Mouse (Mus musculus) retina, postnatal 1 day (tissue): ENCODE measurements at regions not wholly inside any gene's neighbourhood (a gene's known extent, or its start where the extent isn't known, plus 50 kb on each side); places are given as distances from the start of the nearest gene placed in this dataset.
A peak's percentile ranks its signal among the peaks of the same experiment; 100 is the strongest.

Source experiments
- DNase-seq: peaks from one replicate; pipeline ENCODE4 v3.0.0-alpha.2; 2012

DNA sequence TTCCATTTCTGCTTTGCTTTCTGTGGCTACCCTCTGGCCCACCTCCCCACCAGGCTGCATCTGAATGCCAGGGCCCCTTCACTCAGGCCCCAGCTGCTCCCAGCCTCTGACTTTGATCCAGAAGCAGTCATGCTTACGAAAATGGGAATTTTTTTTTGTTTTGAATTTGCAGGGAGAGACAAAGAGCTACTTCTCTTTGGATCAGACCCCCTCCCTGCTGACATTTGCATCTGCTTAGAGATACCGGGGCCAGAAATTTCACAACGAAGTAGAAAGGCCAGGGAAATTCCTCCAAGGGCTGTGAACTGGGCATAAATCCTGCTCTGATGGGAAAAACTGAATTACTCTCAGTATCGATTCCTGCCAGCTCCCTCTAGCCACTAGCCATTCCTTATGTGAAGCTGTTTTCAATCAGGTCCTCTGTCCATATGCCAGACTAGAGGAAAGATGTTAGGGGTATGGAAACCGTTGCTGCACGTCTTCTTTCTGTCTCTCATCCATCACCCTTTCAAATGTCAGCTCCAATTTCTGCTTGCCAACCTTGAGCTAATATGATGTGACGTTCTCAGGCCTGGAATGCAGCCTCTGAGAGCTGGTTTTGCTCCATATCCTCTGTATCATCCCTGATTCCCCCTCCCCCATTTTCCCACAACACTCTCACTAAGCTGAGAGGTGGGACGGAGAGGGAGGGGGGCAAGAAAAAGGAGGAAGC is 62.4 kb upstream of the S1pr3 start:
- DNase-seq: peak; percentile 93

DNA sequence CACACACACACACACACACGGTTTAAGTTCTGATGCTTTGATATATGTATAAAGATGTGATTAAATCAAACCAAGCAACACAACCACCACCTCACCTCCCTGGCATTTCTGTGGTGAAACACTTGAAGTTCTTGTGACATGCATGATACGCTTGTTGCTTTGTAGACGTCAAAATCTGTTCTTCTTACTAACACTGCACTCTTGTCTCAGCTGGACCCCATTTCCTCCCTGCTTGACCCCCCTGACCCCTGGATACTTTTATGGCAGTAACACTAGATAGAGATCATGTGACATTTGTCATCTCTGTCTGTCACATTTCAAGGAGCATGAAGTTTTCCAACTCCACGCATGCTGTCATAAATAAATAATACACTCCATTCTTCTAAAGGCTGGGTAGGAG is 59.7 kb upstream of the S1pr3 start:
- DNase-seq: no peak

DNA sequence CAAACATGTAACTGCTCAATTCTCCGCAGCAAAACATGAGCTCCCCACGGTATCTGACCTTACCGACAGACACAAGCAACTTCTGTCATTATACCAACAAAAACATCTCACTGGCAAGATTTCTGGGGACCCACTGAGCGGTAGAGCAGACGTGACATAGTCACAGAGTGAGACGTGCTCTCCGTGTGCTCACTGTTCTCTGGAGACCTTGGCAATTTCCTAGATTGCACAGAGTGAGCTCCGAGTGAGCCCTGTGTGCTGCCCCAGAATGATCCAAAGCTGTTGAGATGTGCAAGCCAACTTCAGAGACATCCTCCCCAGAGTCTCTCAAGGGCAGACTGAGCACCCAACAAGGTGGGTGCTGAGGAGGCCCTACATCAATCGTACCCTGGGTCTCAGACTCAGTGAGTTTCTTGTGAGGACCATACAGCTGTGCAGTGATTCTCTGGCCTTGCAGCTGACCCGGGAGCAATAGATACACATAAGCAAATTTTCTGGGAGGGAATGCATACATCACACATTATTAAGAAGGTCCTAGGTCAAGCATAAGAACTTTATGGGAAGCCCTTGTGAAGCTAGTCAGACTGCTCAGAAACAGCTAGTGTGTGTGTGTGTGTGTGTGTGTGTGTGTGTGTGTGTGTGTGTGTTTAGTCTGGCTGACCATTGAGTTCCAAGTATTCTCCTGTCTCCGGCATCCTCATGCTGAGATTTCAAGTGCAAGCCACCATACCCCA is 58.5 kb upstream of the S1pr3 start:
- DNase-seq: no peak

DNA sequence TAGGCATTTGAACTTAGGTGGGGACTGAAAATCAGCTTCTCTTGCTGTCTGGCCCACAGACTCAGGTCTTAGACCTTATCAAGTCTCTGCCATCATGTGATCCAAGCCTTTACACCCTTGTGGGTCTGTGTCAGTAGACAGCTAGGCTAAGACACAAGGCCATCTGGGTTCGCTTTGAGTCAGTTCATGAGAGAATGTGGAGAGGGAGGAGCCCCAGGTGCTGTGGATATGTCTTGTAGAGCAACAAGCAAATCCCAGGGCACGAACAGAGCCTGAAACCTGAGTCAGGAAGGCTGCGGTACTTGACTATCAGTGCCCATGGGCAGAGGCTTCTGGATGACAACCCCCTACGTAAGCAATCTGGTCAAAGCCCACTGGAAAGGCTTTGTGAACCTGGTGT is 55.6 kb upstream of the S1pr3 start:
- DNase-seq: no peak

DNA sequence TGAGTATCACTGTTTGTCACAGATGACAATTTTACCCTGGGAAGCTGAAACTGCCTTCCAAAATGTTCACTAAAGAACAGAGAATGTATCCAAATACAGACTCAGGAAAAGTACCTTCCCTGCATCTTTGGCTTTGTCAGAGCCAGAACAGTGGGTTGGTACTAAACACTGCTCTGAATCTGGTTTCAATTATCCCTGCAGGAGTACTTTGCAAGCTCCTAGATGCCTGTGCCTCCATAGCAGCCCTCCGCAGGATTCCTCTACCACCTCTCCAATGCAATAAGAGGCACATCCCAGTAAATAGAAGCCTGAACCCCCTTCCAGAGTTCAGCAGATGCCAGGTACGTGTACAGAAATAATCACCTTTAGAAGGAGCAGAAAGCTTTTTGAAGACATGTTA is 52.9 kb upstream of the S1pr3 start:
- no peak for DNase-seq
